Mouse (Mus musculus): ENCODE results near the gene Arhgap27.
"Not testable (repeated sequence)": the region's sequence is repeated elsewhere in the genome, so short reads cannot be mapped to it uniquely, and the experiment has no call there.

- not testable (repeated sequence) for TF ChIP-seq POLR2A (IDR thresholded peaks at IDR 0.05; ENCODE audit: borderline replicate concordance, control insufficient read depth, low read depth, low read length); CTCF (IDR thresholded peaks at IDR 0.05; ENCODE audit: control insufficient read depth, insufficient read depth, low read length)
Measured at GRCm38 (mm10) chr11:103407136-103407535, 43.6 kb upstream of the Arhgap27 start.
